Mouse (Mus musculus): ENCODE results near the gene Iqca.

Gene Iqca

GRCm38 (mm10) chr1:90153099-90153744 is at the start of gene Iqca:
TSS of gene Iqca (minus strand) at chr1:90153401.
- DNase-seq (ENCODE audit: low spot score): peak; percentile 75

GRCm38 (mm10) chr1:90202207-90202978 is 49.2 kb upstream of the Iqca start:
- peak; percentile 66 for DNase-seq (ENCODE audit: low spot score)

DNA sequence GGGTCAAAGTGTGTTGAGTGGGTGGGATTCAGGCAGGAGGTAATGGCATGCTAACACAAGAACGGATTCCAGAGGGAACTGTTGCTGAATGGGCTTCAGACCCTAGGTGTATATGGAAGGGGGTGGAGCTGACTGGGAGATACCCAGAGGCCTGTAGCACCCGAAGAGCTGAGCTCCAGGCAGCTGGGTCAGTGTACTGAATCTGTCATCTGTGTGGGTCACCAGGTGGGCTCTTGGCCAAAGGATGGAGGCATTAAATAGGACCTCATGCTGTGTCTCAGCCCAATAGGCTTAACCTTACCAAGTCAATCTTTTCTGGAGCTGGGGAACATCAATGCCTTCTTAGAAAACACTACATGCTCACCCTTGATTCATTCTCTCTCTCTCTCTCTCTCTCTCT is 48.5 kb upstream of the Iqca start:
- no peak for DNase-seq (ENCODE audit: low spot score)

DNA sequence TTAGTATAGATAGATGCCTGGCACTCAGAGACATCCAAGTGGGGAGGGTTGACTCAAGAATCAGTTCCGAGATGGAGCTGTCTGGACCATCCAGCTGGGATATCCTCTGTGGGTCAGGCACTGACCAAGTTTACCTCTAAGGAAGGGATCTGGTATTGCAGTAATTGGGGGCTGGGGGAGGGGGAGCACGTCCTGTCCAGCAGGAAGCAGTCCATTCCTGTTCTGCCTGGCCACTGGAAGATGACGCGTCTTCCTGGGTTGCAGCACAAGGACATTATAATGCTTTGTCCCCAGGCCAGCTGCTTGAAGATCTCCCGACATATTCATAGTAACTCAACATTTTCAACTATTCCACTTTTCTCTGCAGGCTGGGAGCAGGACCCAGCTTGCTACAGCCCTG is 48.0 kb upstream of the Iqca start:
- DNase-seq (ENCODE audit: low spot score): no peak

GRCm38 (mm10) chr1:90189046-90189445 is 35.8 kb upstream of the Iqca start:
- DNase-seq (ENCODE audit: low spot score): no peak

DNA sequence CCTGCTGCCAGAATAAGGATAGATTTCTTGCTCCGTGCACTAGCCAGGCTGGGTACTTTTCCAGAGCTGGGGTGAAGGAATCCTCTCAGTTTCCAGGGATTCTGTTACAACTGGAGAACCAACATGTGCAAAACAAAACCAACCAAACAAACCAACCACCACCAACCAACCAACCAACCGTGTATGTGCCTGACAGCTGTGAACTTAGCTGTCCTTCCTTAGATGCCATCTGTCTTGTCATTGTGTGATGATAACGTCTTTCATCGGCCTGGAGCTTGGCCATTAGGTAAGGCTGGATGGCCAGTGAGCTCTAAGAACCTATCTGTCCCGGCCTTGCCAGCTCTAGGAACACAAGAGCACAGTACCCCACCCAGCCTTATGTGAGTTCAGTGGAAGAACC is 33.7 kb upstream of the Iqca start:
- DNase-seq (ENCODE audit: low spot score): no peak

DNA sequence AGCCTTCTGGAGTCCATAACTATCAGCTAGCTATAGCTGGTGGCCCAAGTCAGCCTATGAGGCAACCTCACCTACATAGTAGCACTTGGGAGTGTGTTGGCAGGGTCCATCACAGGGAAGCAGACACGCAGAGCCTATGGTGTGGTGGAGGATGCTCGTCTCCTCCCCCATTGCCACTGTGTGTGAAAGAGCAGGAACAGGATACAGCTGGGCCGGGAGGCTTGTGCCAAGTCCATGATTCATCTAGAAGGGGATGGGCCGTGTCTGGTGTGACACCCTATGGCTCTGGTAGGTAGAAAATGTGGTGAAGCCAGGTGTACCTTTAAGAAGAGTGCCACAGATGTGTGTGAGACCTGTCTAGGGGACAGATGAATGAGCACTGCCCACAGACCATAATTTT is 33.0 kb upstream of the Iqca start:
- DNase-seq (ENCODE audit: low spot score): no peak

- no peak for DNase-seq (ENCODE audit: low spot score)
These were observed 30.4 kb upstream of the Iqca start for GRCm38 (mm10) chr1:90183602-90184001.

GRCm38 (mm10) chr1:90182521-90182920 is 29.3 kb upstream of the Iqca start:
- no peak for DNase-seq (ENCODE audit: low spot score)

DNA sequence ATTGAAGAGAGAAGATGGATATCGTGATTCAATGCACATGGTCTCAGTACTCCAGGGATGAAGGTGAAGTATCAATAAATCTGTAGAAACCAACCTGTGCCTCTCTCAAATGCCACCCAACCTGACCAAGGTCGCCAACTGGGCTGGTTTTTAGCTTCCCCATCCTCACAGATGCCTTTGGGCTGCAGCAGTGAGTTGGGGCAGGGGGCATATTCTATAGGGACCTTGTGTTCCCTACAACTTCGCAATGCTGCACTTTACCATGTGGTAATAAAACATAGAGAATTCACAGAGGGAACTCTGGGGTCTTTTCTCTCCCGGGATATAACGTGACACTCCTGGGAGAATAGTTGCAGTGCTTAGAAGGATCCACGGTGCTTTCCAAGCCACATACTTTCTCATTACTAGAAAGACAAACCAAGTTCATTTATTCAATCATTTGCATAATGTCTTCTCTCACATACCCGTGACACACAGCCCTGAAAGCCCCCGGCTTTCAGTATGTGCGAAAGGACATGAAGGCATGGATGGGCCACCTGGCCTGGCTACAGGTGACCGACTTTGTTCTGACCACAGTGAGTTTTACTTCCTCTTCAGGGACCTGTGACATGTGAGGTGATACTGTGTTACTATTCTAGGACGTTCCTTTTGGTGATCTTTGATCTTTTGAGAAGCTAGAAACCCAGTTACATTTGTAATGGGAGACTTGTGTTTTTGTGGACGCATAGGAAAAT is 27.9 kb upstream of the Iqca start:
- no peak for DNase-seq (ENCODE audit: low spot score)

- no peak for DNase-seq (ENCODE audit: low spot score)
These were observed 27.3 kb upstream of the Iqca start for GRCm38 (mm10) chr1:90180479-90180878.

GRCm38 (mm10) chr1:90177978-90178377 is 24.8 kb upstream of the Iqca start:
- no peak for DNase-seq (ENCODE audit: low spot score)

GRCm38 (mm10) chr1:90177565-90177964 is 24.4 kb upstream of the Iqca start:
- DNase-seq (ENCODE audit: low spot score): no peak

DNA sequence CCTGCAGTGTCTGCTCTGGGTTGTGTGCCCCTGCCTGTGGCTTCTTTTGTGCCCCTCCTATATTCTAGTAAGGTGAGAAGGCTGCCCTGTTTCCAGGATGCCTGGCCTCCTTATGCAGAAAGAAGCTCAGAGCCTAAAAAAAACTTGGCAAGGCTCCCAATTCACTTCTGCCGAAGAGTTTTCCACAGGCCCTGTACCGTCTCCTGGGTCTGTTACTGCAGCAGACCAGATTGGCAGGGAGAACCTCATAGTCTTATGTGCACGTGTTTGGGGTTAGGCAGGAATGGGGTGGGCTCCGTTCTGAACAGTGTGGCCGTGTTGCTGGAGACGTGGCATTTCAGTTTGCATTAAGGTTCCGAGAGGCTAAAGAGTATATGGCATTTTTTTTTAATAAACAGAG is 23.0 kb upstream of the Iqca start:
- DNase-seq (ENCODE audit: low spot score): no peak

DNA sequence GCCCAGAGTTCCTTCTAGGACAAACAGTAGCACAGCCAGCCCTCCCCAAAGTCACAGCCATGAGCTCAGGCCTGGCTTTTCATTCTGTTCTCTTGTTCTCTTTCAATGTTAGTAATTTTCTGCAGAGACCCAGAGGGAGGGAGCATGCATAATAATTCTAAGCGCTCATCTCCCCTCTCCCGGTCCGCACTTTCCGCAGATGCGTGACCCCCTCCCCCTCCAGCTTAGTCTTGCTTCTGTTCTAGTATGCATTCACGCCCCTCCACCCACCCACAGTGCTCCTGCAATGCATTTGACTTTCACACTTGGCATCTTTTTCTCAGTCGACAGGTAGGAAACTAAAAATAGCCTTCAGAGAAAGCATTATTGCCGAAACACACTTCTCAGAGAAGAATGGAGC is 21.1 kb upstream of the Iqca start:
- no peak for DNase-seq (ENCODE audit: low spot score)

DNA sequence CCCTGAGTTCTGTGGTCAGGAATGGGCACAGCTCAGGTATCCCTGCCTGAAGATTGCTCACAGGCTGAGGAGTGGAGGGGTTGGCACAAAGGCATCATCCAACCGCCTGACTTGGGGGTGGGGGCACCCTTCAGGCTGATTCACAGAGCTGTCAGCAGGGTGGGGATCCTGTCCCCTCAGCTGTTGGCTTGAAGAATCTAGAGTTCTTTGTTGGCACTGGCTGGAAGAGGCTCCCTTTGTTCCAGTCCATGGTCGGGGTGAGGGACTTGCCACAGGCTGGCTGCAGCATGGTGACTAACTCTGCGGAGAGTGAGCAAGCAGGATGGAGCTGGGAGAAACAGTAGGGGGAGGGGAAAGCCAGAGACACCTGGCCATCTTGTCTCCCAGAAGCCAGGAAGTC is 11.1 kb upstream of the Iqca start:
- DNase-seq (ENCODE audit: low spot score): no peak

DNA sequence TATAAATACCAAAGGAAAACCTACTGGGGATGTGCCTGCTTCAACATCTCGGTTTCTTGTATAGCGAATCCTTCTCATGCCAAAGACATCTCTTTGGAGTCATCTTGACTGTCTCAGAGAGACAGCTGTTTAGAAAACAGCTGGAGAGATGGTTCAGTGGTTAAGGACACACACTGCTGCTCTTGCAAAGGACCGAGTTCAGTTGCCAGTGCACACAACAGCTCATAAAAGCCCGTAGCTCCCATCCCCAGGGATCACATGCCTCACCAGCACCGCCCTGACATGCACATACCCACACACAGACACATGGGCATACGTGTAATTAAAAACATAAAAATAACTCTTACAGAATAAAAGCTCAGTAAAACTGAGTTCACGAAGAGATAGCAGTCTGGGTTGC is 10.0 kb upstream of the Iqca start:
- no peak for DNase-seq (ENCODE audit: low spot score)

DNA sequence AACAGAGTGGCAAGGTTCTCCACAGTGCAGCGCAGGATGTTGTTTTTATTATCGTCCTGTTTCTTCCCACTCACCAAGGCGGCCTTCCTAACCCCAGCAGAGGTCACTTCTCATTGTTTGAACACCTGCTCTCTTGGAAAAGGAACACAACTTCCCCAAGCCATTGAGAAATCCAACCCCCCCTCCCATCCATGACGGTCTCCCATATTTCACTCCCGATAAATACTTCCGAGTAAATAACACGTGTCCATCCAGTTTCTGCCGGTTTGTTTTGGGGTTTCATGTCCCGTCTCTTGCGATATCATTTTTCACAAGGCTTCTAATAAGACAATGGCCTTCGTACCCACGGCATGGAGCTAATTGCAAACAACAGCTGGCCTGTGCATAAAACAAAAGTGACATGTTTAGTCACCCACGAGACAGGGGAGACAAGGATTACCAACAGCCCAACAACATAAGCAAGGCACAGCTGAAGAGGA is 9.2 kb upstream of the Iqca start:
- no peak for DNase-seq (ENCODE audit: low spot score)

- no peak for DNase-seq (ENCODE audit: low spot score)
These were observed 8.4 kb upstream of the Iqca start for GRCm38 (mm10) chr1:90161623-90162022.

GRCm38 (mm10) chr1:90159927-90160326 is 6.7 kb upstream of the Iqca start:
- peak; percentile 17 for DNase-seq (ENCODE audit: low spot score)

DNA sequence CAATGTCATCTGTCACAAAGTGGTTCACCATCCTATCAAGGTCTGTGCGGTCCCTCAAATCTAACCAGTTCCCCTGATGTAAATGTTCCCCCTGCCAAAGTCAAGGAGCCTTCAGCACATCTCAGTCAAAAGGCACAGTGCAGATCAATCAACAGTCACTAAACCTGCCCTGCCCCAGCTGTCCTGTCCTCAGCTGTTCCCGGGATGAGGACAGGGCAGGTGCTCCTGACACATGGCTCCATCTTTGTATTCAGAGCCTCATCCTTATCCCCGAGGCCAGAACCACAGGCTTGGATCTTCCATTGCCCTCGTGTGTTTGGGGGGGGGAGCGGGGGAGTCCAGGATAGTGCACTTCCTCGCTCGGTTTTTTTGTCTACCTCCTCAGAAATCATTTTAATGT is 3.4 kb upstream of the Iqca start:
- no peak for DNase-seq (ENCODE audit: low spot score)

DNA sequence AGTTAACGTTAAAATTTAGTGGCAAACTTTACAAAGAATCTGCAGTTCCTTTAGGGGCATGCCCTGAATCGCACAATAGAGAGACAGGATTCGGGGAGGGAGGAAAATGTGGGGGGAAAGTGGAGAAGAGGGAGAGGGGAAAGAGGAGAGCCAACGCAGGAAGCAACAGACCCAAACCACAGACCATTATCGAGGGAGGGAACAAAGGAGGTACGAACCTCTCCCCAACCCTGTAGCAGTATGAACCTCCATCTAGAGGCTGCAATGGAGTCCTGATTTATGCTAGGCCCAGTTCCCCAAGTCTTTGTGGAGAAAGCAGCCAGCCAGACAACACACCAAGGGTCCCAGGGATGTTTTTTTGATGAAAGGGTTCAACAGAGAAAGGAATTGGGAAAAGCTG is 586 bp upstream of the Iqca start:
- no peak for DNase-seq (ENCODE audit: low spot score)

DNA sequence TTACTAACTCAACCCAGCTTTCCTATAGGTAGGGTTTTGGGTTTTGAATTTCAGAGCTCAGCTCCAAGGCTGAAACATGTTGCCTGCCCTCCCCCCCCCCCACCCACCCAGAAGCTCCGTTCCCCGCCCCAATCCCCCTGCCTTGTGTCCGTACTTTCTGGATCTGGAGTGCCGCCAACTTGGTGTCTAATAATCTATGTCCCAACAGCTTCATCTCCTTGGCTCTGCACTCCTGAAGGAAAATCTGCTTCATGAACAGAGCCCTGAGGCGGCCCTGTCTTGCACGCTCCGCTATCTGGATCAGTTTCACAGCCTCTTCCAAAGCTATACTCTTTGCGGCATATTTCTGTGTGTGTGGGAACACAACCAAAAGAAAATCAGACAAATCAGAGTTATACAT is 13.5 kb downstream of the Iqca start:
- no peak for DNase-seq (ENCODE audit: low spot score)

Measured in ovary, postnatal 36 days (tissue).